Mouse (Mus musculus) layer of hippocampus, postnatal 14 days (tissue): Measurements from ENCODE around the gene Gm20850. TPM values are rescaled to one million over a fixed set of nuclear protein-coding genes. Genes with fewer than 3 reads are reported as not detected.
"Not testable (repeated sequence)": the region's sequence is repeated elsewhere in the genome, so short reads cannot be mapped to it uniquely, and the experiment has no call there.

Experiments used
- DNase-seq, 2 experiments: peaks; one replicate each; pipeline ENCODE4 v3.0.0; 2021 to 2022; ENCODE audit warnings: low spot score in 2 of 2, mixed read lengths in 1 of 2
- long read RNA-seq, 2 experiments: library from polyadenylated mRNA; stranded (forward); transcript quantifications; one replicate each; pipeline ENCODE4 v2.0.0; 2021
- total RNA-seq, 2 experiments: library from RNA; stranded (reverse); gene quantifications; 2 replicates each; pipeline ENCODE4 v1.2.3; 2021

Gene Gm20850
- total RNA-seq: not detected
- long read RNA-seq, experiment 1: 0 reads
- long read RNA-seq, experiment 2: 0 reads

DNA sequence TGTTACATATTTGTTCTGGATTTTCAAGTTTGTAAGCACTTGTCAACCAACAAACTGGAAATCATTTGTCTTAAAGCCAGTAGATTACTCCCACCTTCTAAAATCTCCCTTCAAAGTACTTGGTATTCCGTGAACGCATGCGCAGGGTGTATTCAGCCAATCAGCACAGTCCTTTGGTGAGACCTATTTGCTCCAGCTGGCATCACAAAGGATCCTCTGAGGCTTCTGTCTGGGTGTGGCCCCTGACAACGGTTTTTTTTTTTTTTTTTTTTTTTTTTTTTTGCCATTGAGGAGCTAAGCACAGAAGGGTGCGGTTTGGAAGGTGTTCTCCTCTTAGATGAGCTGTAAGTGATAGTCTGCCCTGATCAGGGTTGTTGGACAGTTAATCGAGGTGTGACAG lies at the start of gene Gm20850:
TSS of gene Gm20850 (plus strand) at position 301 of the 400 bp plus-strand sequence.
- not testable (repeated sequence) for DNase-seq
